In genomic region chr6:48675931-48676859, GRCm38 (mm10) we compare ENCODE assay signal across 8 mouse cellular contexts. TPM values are rescaled to one million over a fixed set of nuclear protein-coding genes. Genes with fewer than 3 reads are reported as not detected.
DNase-seq lines count a peak whose midpoint lies in the region; ATAC-seq lines count a peak whose summit lies in the region.

Gene Gimap9 (plus strand): TSS chr6:48676129.

- H3K27ac ChIP-seq in embryonic facial prominence, embryonic 15.5 days (replicated peaks): peak within 1 kb of the TSS; percentile 28; the same call in 1 of the 2 replicates
- no peak within 1 kb of the TSS for H3K27ac ChIP-seq in hindbrain, embryonic 16.5 days (ENCODE audit: low read depth, low read length)
- H3K27ac ChIP-seq in liver, embryonic 12.5 days: peak within 1 kb of the TSS; percentile 67

- peak; percentile 95 for DNase-seq in heart, adult 11 months
- no peak for DNase-seq in heart, postnatal 25 days (ENCODE audit: low spot score)
- DNase-seq in natural killer cell, adult 2 months (ENCODE audit: low spot score in 2 of 2): peak; percentile 69 to 81
- DNase-seq in yolk sac, embryonic 10.5 days (ENCODE audit: low spot score): peak; percentile 82
- DNase-seq in gastrocnemius, postnatal 14 days: no peak

- H3K4me2 ChIP-seq in embryonic facial prominence, embryonic 15.5 days (replicated peaks): peak within 1 kb of the TSS; percentile 49
- H3K4me2 ChIP-seq in hindbrain, embryonic 16.5 days (ENCODE audit: low read length): peak within 1 kb of the TSS; percentile 37
- peak within 1 kb of the TSS; percentile 67 for H3K4me2 ChIP-seq in liver, embryonic 12.5 days

- no peaks in the 10 kb centered on the region for H3K27me3 ChIP-seq in embryonic facial prominence, embryonic 15.5 days
- no peaks in the 10 kb centered on the region for H3K27me3 ChIP-seq in hindbrain, embryonic 16.5 days (replicated peaks; ENCODE audit: control insufficient read depth, insufficient read depth, low read length)
- no peaks in the 10 kb centered on the region; the same call in 1 of the 2 replicates for H3K27me3 ChIP-seq in liver, embryonic 12.5 days (replicated peaks)

- H3K4me3 ChIP-seq in embryonic facial prominence, embryonic 15.5 days (replicated peaks): peak within 1 kb of the TSS; percentile 37
- H3K4me3 ChIP-seq in hindbrain, embryonic 16.5 days (ENCODE audit: low read length): peak within 1 kb of the TSS; percentile 2; the same call in 1 of the 2 replicates
- peak within 1 kb of the TSS; percentile 53 for H3K4me3 ChIP-seq in liver, embryonic 12.5 days

- ATAC-seq in embryonic facial prominence, embryonic 15.5 days (ENCODE audit: insufficient number of reproducible peaks, low FRiP score, low TSS enrichment, low read depth): no peak; the same call in 1 of the 2 replicates
- ATAC-seq in hindbrain, embryonic 16.5 days: no peak
- peak; percentile 86 for ATAC-seq in liver, embryonic 12.5 days

- H3K4me1 ChIP-seq in embryonic facial prominence, embryonic 15.5 days: no peaks in the 10 kb centered on the region
- no peaks in the 10 kb centered on the region for H3K4me1 ChIP-seq in hindbrain, embryonic 16.5 days (ENCODE audit: control insufficient read depth, insufficient read depth, low read depth, low read length)
- peaks cover 33% of the 10 kb centered on the region for H3K4me1 ChIP-seq in liver, embryonic 12.5 days

- no peaks in the 10 kb centered on the region for H3K9me3 ChIP-seq in embryonic facial prominence, embryonic 15.5 days (replicated peaks)
- no peaks in the 10 kb centered on the region for H3K9me3 ChIP-seq in hindbrain, embryonic 16.5 days (ENCODE audit: control insufficient read depth, low read length)
- no peaks in the 10 kb centered on the region for H3K9me3 ChIP-seq in liver, embryonic 12.5 days (replicated peaks)

- WGBS in embryonic facial prominence, embryonic 15.5 days: 18% methylated on average over 13 of the region's 13 CpGs
- WGBS in hindbrain, embryonic 16.5 days: 17% methylated on average over 13 of the region's 13 CpGs
- WGBS in liver, embryonic 12.5 days (ENCODE audit: insufficient replicate concordance): 12% methylated on average over 11 of the region's 13 CpGs

- H3K9ac ChIP-seq in embryonic facial prominence, embryonic 15.5 days: no peak within 1 kb of the TSS
- no peak within 1 kb of the TSS for H3K9ac ChIP-seq in hindbrain, embryonic 16.5 days (ENCODE audit: low read depth, low read length)
- H3K9ac ChIP-seq in liver, embryonic 12.5 days: peak within 1 kb of the TSS; percentile 58

- H3K36me3 ChIP-seq in embryonic facial prominence, embryonic 15.5 days: no peaks in the 10 kb centered on the region
- no peaks in the 10 kb centered on the region for H3K36me3 ChIP-seq in hindbrain, embryonic 16.5 days (ENCODE audit: control insufficient read depth, insufficient read depth, low read length)
- peaks cover 10% of the 10 kb centered on the region; the same call in 1 of the 2 replicates for H3K36me3 ChIP-seq in liver, embryonic 12.5 days

- intact Hi-C loops in heart, postnatal 25 days (cut with DNase I): no loop called here
- intact Hi-C loops in gastrocnemius, postnatal 14 days (cut with DNase I; ENCODE audit: low total_unique reads): no loop called here

RNA-seq across cellular contexts. Expression of gene Gimap9, which starts in this region (rescaled TPM):
- total RNA-seq in heart, postnatal 25 days (2021): 1 to 10 TPM; 3.1 to 4.9 TPM
- polyA plus RNA-seq in embryonic facial prominence, embryonic 15.5 days (2015; fragmentation: Nextera tagmentation; extraction: Ambion mirVana): 10.6 and 13.0 TPM in 2 replicates
- 1.8 and 2.3 TPM in 2 replicates for polyA plus RNA-seq in hindbrain, embryonic 16.5 days (2015; fragmentation: Nextera tagmentation; extraction: Ambion mirVana)
- polyA plus RNA-seq in liver, embryonic 12.5 days (2016; fragmentation: Nextera tagmentation; extraction: Ambion mirVana): 11.4 and 12.9 TPM in 2 replicates
- 1 to 10 TPM; 1.6 to 2.2 TPM for total RNA-seq in gastrocnemius, postnatal 14 days (2021)

Comparison
In these comparisons a context has a peak if more than half of its experiments do, and no peak if none do; other contexts are left out.
1. DNase-seq: peak in heart, adult 11 months (single experiment), natural killer cell, adult 2 months (2 of 2) and yolk sac, embryonic 10.5 days (single experiment); none in heart, postnatal 25 days (single experiment) and gastrocnemius, postnatal 14 days (single experiment).
2. H3K4me3 ChIP-seq: peak in every context shown above with its lines; median percentile 53 in liver, embryonic 12.5 days; 37 in embryonic facial prominence, embryonic 15.5 days; 2 in hindbrain, embryonic 16.5 days.
3. Peak in every context shown above with its lines, with median percentiles within 50 percentile points of each other: H3K4me2 ChIP-seq.